Mouse (Mus musculus): ENCODE data around the gene CN725425.

Gene CN725425

DNA sequence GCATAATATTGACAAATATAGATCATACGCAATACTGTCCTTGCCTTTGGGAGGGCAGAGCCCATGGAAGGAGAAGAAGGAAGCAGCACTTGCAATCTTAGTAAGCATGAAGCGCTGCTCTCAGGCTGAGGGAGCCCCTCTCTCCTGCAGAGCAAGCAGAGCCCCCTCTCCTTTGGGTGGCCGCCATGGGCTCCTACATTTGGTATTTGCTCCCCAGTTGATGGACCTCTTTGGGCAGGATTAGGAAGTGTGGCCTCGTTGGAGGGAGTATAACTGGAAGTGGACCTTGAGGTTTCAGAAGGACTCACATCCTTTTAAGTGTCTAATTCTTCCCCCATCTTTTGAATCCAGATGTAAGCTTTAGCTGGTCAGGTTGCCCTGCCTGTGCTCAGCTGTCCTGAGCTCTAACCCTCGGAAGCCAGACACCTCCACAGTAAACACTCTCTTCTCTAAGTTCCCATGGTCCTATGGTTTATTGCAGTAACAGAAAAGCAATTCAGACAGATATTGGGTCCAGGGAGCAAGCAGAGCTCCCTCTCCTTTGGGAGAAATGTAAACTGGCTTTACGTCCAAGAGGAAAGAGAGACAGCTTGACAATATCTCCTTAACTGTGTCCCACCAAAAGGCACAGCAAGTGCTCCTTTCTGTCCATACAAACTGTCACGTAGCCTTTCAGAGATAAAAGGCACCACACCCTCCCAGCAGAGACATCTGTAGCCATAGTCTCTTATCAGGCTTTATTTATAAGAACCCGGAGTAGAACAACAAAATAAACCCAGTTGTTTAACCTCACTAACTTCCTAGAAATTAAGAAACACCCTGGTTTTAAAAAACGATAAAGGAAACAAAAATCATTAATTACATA is 52.5 kb downstream of the CN725425 start:
- no peaks in the 10 kb centered on the region for H3K9me3 ChIP-seq (ENCODE audit: low read length)
- no peaks in the 10 kb centered on the region for H3K36me3 ChIP-seq (ENCODE audit: insufficient read depth, low read length)
- no peak overlapping the region for H3K4me3 ChIP-seq (replicated peaks; ENCODE audit: low read length)
- H3K4me1 ChIP-seq (replicated peaks; ENCODE audit: low read depth, low read length), result peaks cover 11% of the 10 kb centered on the region; the same call in 1 of the 2 replicates
- H3K27me3 ChIP-seq (ENCODE audit: insufficient read depth, low read length), result 0 out of 2 replicates have a peak, but pooled peaks cover 3% of the 10 kb centered on the region
- no peak for TF ChIP-seq POU5F1 (IDR thresholded peaks at IDR 0.05; ENCODE audit: borderline replicate concordance, low read length)
- no peak for TF ChIP-seq CTCF (conservative IDR thresholded peaks at IDR 0.05; ENCODE audit: low read length)
- no peak for TF ChIP-seq NANOG (IDR thresholded peaks at IDR 0.05; ENCODE audit: borderline replicate concordance, low read length)

DNA sequence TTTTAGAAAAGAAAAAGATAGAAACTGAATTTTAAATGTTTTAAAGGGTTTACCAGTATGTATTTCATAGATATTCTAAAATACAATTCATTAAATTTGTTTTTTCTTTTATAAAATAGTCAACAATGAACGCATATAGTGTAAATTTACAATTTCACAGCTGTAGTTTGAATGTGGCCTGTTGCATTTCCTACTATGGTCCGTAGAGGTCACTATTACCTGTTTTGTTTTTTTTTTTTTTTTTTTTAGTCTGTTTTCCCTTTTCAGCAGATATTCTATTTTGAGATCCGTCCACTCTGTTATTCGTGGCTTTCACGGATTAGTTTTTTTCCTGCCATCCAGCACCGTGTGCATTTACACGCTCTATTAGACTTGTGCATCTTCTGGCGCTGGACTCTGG is 53.7 kb downstream of the CN725425 start:
- TF ChIP-seq POU5F1 (IDR thresholded peaks at IDR 0.05; ENCODE audit: borderline replicate concordance, low read length), result no peak
- peak; percentile 96 for TF ChIP-seq CTCF (conservative IDR thresholded peaks at IDR 0.05; ENCODE audit: low read length)
- H3K36me3 ChIP-seq (ENCODE audit: insufficient read depth, low read length), result no peaks in the 10 kb centered on the region
- no peaks in the 10 kb centered on the region for H3K9me3 ChIP-seq (ENCODE audit: low read length)
- 0 out of 2 replicates have a peak, but pooled peaks cover 4% of the 10 kb centered on the region for H3K27me3 ChIP-seq (ENCODE audit: insufficient read depth, low read length)
- H3K4me3 ChIP-seq (replicated peaks; ENCODE audit: low read length), result no peak overlapping the region
- H3K4me1 ChIP-seq (replicated peaks; ENCODE audit: low read depth, low read length), result peaks cover 11% of the 10 kb centered on the region; the same call in 1 of the 2 replicates

GRCm38 (mm10) chr15:91255308-91255707 is 56.0 kb downstream of the CN725425 start:
- 0 out of 2 replicates have a peak, but pooled peaks cover 4% of the 10 kb centered on the region for H3K27me3 ChIP-seq (ENCODE audit: insufficient read depth, low read length)
- no peak overlapping the region for H3K4me3 ChIP-seq (replicated peaks; ENCODE audit: low read length)
- peaks cover 11% of the 10 kb centered on the region; the same call in 1 of the 2 replicates for H3K4me1 ChIP-seq (replicated peaks; ENCODE audit: low read depth, low read length)
- TF ChIP-seq POU5F1 (IDR thresholded peaks at IDR 0.05; ENCODE audit: borderline replicate concordance, low read length) (no peak), NANOG (IDR thresholded peaks at IDR 0.05; ENCODE audit: borderline replicate concordance, low read length) (no peak), CTCF (conservative IDR thresholded peaks at IDR 0.05; ENCODE audit: low read length) (no peak)
- no peaks in the 10 kb centered on the region for H3K9me3 ChIP-seq (ENCODE audit: low read length)
- H3K36me3 ChIP-seq (ENCODE audit: insufficient read depth, low read length), result no peaks in the 10 kb centered on the region

GRCm38 (mm10) chr15:91257140-91257539 is 57.8 kb downstream of the CN725425 start:
- Histone ChIP-seq H3K9me3 (ENCODE audit: low read length) (no peaks in the 10 kb centered on the region), H3K4me1 (replicated peaks; ENCODE audit: low read depth, low read length) (peaks cover 15% of the 10 kb centered on the region), H3K4me3 (replicated peaks; ENCODE audit: low read length) (no peak overlapping the region), H3K36me3 (ENCODE audit: insufficient read depth, low read length) (no peaks in the 10 kb centered on the region), H3K27me3 (ENCODE audit: insufficient read depth, low read length) (0 out of 2 replicates have a peak, but pooled peaks cover 4% of the 10 kb centered on the region)
- no peak for TF ChIP-seq CTCF (conservative IDR thresholded peaks at IDR 0.05; ENCODE audit: low read length)
- no peak for TF ChIP-seq POU5F1 (IDR thresholded peaks at IDR 0.05; ENCODE audit: borderline replicate concordance, low read length)
- no peak for TF ChIP-seq NANOG (IDR thresholded peaks at IDR 0.05; ENCODE audit: borderline replicate concordance, low read length)

GRCm38 (mm10) chr15:91260578-91260977 is 61.3 kb downstream of the CN725425 start:
- Histone ChIP-seq H3K4me3 (replicated peaks; ENCODE audit: low read length) (no peak overlapping the region), H3K4me1 (replicated peaks; ENCODE audit: low read depth, low read length) (peaks cover 24% of the 10 kb centered on the region), H3K36me3 (ENCODE audit: insufficient read depth, low read length) (no peaks in the 10 kb centered on the region), H3K9me3 (ENCODE audit: low read length) (no peaks in the 10 kb centered on the region; the same call in 1 of the 2 replicates), H3K27me3 (ENCODE audit: insufficient read depth, low read length) (0 out of 2 replicates have a peak, but pooled peaks cover 4% of the 10 kb centered on the region)
- TF ChIP-seq CTCF (conservative IDR thresholded peaks at IDR 0.05; ENCODE audit: low read length) (no peak), POU5F1 (IDR thresholded peaks at IDR 0.05; ENCODE audit: borderline replicate concordance, low read length) (no peak), NANOG (IDR thresholded peaks at IDR 0.05; ENCODE audit: borderline replicate concordance, low read length) (no peak)

DNA sequence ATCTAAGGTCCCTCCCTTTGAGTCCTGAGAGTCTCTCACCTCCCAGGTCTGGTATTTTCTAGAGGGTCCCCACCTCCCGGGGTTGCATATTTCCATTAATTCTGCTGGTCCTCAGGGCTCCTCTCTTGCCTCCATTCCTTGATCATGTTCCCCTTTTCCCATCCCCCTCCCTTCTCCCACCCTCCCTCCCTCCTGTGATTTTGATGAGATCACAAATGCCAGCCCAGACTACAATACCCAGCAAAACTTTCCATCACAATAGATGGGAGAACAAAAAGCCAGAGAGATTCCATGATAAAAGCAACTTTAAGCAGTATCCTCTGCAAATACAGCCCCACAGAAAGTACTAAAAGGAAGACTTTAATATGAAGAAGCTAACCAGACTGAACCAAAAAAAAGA is 64.6 kb downstream of the CN725425 start:
- Histone ChIP-seq H3K36me3 (ENCODE audit: insufficient read depth, low read length) (no peaks in the 10 kb centered on the region), H3K4me3 (replicated peaks; ENCODE audit: low read length) (no peak overlapping the region), H3K9me3 (ENCODE audit: low read length) (no peaks in the 10 kb centered on the region; the same call in 1 of the 2 replicates), H3K27me3 (ENCODE audit: insufficient read depth, low read length) (no peaks in the 10 kb centered on the region), H3K4me1 (replicated peaks; ENCODE audit: low read depth, low read length) (peaks cover 16% of the 10 kb centered on the region)
- no peak for TF ChIP-seq POU5F1 (IDR thresholded peaks at IDR 0.05; ENCODE audit: borderline replicate concordance, low read length)

DNA sequence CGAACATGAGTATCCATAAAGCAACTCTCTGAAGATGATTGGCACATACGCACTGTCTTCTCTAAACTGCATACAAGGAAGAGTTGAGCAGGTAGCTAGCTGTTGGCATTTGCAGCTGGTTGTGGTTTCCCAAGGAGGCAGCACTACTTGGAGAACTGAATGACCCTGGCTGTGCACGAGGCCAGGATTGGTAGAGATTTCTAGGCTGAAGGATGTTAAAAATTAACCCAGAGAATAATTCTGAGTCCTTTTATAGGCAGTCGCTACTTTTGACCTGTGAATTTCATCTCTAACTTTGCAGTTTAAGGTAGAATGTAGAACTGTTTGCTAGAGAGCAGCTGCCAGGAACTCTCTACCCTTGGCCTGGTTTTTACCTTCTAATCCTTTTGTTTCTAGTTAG is 69.2 kb downstream of the CN725425 start:
- Histone ChIP-seq H3K4me1 (replicated peaks; ENCODE audit: low read depth, low read length) (peaks cover 14% of the 10 kb centered on the region), H3K27me3 (ENCODE audit: insufficient read depth, low read length) (no peaks in the 10 kb centered on the region), H3K36me3 (ENCODE audit: insufficient read depth, low read length) (no peaks in the 10 kb centered on the region), H3K4me3 (replicated peaks; ENCODE audit: low read length) (no peak overlapping the region), H3K9me3 (ENCODE audit: low read length) (no peaks in the 10 kb centered on the region)
- TF ChIP-seq POU5F1 (IDR thresholded peaks at IDR 0.05; ENCODE audit: borderline replicate concordance, low read length), result no peak
- no peak for TF ChIP-seq NANOG (IDR thresholded peaks at IDR 0.05; ENCODE audit: borderline replicate concordance, low read length)
- no peak for TF ChIP-seq CTCF (conservative IDR thresholded peaks at IDR 0.05; ENCODE audit: low read length)

DNA sequence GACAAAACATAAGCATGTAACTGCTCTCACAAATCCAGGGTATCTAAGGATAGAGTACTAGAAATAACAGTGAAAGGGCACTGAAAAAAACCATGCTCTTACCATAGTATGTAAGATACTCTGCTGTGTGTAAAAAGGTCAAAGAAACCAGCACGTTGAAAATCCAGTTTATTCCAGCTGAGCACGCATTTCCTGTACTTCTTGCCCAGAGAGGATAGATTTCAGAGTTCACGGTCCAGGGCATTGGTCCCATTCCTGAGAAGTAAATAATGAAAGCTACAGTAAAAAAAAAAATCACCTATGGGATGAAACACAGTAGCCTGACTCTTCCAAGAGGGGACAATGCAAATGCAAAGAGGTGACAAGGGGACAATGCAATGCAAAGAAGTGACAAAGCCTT is 76.7 kb downstream of the CN725425 start:
- peaks cover 6% of the 10 kb centered on the region for H3K4me1 ChIP-seq (replicated peaks; ENCODE audit: low read depth, low read length)
- TF ChIP-seq POU5F1 (IDR thresholded peaks at IDR 0.05; ENCODE audit: borderline replicate concordance, low read length), result no peak
- no peak for TF ChIP-seq NANOG (IDR thresholded peaks at IDR 0.05; ENCODE audit: borderline replicate concordance, low read length)
- no peak for TF ChIP-seq CTCF (conservative IDR thresholded peaks at IDR 0.05; ENCODE audit: low read length)
- no peak overlapping the region for H3K4me3 ChIP-seq (replicated peaks; ENCODE audit: low read length)
- no peaks in the 10 kb centered on the region for H3K36me3 ChIP-seq (ENCODE audit: insufficient read depth, low read length)
- no peaks in the 10 kb centered on the region for H3K27me3 ChIP-seq (ENCODE audit: insufficient read depth, low read length)
- H3K9me3 ChIP-seq (ENCODE audit: low read length), result no peaks in the 10 kb centered on the region
